Mouse (Mus musculus) layer of hippocampus, postnatal 25 days (tissue): ENCODE data around the gene Srl. TPM values are rescaled to one million over a fixed set of nuclear protein-coding genes. Genes with fewer than 3 reads are reported as not detected.
"Not testable (repeated sequence)": the region's sequence is repeated elsewhere in the genome, so short reads cannot be mapped to it uniquely, and the experiment has no call there.

ENCODE experiments used
- DNase-seq, 2 experiments: peaks; one replicate each; pipeline ENCODE4 v3.0.0; 2022; ENCODE audit warnings: mixed read lengths in 2 of 2, low spot score in 1 of 2; ENCODE audit errors: extremely low spot score in 1 of 2
- total RNA-seq, 2 experiments: library from RNA; stranded (reverse); gene quantifications; 2 replicates each; pipeline ENCODE4 v1.2.3; 2021

Gene Srl
- total RNA-seq, result 10 to 100 TPM; 13.9 to 16.7 TPM

DNA sequence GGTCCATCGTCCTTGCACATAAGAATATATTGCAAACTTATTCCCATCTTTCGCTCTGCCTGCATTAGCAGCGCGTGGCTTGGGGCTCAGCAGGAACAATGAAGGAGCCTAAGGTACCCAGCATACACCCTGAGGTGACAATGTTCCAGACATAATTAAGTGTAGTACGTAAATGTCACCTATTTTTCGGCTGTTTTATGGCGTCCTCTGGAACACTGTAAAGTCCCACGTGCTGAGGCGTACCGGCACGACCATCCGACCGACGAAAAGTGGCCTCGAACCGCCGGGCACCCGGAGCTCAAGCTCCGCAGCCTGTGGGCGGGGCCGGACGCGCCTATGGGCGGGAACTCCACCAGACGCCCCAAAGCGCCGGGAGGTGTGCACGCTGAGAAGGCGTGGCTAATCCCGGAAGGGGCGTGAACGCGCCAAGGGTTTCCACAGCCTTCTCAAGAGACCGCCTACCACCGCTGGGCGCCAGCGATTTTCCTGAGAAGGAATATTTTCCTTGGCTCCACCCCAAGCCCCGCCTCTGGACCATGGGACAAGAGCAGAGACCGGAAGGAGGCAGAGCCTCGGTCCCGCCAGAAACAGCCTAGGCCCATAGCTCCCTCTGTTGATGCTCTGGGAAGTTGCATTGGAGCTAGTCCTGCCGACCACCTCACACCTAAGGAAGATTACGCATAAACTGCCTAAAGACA is at the start of gene Srl:
Gene Srl (minus strand): TSS at position 316 of the 698 bp plus-strand sequence.
- peak; percentile 95 to 97 for DNase-seq

DNA sequence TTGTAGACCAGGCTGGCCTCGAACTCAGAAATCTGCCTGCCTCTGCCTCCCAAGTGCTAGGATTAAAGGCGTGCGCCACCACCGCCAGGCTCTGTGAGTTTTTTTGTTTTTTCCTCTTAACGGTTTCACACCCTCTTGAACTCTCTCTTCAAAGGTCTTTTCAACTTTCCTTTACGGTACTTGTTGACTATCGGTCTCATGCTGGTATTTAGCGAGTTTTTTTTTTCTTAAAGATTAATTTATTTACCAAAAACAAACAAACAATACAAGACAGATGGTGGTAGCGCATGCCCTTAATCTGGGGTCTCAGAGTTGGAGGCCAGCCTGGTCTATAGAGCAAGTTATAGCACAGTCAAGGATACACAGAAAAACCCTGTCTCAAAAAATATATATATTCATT is 48.6 kb upstream of the Srl start:
- no peak for DNase-seq

DNA sequence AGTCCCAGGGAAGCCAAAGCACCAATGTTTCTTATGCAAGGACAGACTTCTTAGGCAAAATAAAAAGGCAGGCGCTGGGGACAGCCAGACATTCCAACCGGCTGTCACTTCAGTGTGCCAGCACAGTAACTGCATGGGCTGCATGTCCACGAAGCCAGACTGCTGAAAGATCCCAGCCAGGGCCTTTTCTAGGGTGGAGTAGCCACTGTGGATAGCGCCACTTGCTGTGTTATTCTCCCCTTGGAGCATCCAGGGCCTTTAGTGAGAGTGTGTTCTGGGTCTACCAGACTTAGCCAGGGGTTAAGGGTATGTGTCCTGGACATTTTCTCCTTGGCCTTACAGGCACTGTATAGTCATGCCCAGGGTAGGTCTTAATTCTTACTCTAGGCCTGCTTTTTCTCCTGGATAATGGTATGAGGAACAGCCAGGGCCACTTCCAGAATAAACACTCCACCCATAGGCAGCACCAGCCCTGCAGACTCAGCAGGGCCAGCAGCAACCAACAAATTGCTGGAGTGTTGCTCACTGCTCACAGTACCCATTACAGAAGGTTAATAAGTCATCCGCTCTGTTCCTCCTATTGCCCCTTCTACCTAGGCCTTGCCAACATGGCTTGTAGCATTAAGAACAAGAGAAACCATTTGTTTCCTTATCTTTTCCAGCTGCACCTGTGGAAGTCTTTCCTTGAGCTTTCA is 46.0 kb upstream of the Srl start:
- no peak for DNase-seq

DNA sequence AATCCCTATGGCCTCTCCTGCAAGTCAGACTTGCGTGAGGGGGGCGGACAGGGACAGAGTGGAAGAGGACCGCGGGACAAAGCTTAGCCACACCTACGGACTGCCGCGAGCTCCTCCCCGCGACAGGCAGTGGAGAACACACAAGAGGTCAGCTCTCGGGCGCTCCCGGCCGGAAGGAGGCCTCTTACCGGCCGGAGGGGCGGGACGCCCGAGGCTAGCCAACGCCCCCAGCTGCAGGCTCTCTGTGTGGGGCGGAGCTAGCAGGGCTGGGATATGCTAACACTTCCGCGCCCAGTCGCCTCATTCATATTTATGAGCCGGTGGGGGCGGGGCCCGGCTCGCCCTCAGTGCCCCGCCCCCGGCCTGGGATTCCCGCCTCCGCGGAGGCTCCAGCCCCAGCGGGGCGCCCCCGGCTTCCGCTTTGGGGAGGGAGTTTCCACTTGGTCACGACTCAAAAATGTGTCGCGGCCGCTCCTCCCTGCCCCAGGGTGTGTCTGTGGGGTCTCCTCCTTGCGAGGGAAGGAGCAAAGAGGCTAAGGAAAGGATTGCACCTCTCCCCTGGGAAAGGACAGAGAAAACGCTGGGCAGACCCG is 45.0 kb upstream of the Srl start:
- DNase-seq, result peak; percentile 68 to 73

- no peak for DNase-seq
These were observed 44.3 kb upstream of the Srl start for GRCm38 (mm10) chr16:4585642-4586530.

- DNase-seq, result no peak
These were observed 42.8 kb upstream of the Srl start for GRCm38 (mm10) chr16:4584438-4584837.

- DNase-seq, result no peak
These were observed 42.2 kb upstream of the Srl start for GRCm38 (mm10) chr16:4583807-4584206.

- not testable (repeated sequence) for DNase-seq
These were observed 39.6 kb upstream of the Srl start for GRCm38 (mm10) chr16:4581179-4581578.

DNA sequence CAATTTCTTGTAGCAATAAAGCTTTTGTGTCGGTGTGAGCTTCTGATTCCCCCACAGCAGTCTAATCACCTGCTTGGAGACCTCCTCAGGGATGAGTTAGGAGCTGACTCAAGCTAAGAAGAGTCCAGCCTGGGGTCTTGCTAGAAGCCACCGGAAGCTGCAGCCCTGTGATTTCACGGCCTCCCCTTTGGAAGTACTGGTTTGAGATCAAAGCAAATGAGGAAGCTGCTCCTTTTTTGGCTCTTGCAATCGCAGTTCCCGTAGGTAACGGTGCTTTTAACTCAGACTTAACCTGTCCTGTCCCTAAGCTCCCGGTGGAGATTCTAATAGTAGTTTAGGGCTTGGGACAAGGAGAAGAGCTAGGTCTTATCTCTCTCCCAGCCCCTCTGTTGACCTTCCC is 37.0 kb upstream of the Srl start:
- no peak for DNase-seq

- DNase-seq, result no peak
These were observed 35.3 kb upstream of the Srl start for GRCm38 (mm10) chr16:4576873-4577272.

- no peak for DNase-seq
These were observed 34.4 kb upstream of the Srl start for GRCm38 (mm10) chr16:4576038-4576437.

DNA sequence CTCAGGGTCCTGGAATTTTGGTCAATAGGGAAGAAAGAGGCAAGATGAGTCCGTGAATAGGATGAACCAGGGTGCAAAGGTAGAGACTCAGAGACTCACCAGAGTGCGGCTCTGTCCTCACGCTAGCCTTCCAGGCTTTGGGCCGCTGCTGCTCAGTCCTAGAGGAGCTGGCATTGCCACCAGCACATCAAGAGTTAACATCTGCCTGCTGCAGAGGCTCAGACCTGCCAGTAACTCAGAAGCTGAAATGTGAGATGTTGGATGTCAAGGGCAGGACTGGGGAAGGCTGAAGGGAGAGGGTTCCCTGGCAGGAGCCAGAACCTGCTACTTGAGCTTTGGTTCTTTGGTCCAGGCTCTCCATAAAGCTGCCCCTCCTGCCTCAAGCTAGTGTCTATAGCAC is 29.1 kb upstream of the Srl start:
- no peak for DNase-seq

DNA sequence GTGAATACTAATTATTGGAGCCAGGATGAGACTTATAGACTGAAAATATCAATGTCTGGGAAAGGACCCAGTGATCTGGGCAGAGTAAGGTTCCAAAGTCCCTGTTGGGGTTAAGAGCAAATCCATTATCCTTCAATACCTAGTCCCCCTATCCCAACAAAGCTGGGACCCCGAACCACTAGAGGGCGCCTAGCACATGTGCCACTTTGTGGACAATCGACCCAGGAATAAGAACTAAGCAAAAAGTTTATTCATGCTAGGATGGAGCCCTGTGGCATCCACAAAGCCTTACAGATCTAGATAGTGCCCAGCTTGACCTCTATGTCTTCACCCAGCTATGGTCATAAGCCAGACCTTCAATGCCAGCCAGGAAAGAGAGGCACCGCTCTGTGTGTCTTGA is 26.3 kb upstream of the Srl start:
- peak; percentile 65 to 88 for DNase-seq

- peak; percentile 23 to 64 for DNase-seq
These were observed 18.7 kb upstream of the Srl start for GRCm38 (mm10) chr16:4560145-4560952.

DNA sequence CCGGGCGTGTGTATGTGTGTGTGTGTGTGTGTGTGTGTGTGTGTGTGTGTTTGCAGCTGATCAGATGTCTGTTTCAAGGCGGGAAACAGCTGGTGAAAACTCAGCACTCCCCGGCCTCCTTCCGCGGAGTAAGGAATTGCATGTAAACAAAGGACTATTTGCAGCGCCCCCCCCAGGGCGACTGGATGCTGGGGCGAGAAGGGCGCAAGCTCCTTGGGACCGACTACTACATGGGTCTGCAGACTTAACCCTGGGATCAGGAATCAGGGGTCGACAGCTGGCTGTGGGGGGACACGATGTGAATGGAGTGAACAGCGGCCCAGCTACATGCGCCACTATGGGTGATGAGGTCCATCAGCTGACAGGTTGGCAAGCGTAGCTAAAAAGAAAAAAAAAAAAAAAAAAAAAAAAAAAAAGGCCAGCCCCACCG is 18.1 kb upstream of the Srl start, which contains the start of gene Tfap4:
Gene Tfap4 (minus strand): TSS at position 140 of the 430 bp plus-strand sequence.
- DNase-seq, result peak; percentile 68 to 83

DNA sequence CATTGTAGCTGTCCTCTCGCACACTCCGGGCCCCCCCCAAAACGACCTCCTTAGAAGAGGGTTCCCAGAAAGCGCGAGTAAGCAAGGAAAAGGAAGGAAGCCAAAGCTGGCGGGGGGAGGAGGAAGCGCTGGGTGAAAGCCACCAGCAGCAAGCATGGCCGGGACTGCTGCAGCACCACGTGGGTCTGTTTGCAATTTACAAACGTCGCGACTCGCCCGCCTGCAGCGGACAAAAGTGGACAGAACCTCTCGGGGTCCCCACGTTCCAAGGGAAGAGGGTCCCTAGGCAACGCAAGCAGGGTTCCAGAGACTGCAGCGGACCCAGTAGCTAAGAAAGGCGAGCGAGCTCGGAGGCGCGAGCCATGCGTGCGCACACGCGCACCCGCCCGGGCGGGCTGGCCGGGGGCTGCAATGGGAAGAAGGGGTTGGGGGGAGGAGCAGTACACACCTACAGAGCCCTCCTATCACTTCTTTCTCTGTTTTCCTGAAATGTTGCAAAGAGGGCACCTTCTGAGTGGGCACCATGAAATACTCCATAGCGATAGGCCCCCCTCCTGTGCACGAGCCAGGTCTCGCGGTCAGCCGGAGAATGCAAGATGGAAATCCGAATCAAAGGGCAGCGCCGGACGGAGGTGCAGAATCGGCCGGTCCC is 17.5 kb upstream of the Srl start:
- DNase-seq, result peak; percentile 51 to 56

DNA sequence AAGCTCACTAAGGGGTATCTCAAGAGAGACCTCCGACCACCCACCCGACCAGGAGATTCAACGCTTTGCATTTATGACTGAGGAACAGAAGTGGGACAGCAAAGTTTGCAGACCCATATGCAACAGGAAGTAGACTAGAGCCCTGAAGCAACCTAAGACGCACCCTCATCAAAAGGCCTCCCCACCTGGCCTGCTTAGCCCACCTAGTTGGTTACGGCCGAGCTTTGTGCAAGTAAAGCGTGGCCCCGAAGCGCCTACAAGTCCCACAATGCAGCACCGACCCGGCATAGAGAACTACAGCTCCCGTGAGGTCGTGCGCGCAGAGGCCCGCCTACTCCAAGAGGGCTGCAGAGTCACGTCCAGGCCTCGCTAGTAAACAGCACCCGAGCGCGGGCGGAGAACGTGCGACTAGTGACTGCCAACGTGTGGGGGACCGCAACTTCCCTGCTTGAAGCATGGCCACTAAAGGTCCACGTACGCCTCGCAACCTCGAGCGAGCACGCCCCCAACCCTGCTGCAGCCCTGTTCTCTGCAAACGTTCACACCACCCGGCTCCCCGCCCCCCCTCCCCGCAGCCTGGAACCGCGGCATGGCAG is 16.9 kb upstream of the Srl start:
- DNase-seq, result peak; percentile 76 to 83

DNA sequence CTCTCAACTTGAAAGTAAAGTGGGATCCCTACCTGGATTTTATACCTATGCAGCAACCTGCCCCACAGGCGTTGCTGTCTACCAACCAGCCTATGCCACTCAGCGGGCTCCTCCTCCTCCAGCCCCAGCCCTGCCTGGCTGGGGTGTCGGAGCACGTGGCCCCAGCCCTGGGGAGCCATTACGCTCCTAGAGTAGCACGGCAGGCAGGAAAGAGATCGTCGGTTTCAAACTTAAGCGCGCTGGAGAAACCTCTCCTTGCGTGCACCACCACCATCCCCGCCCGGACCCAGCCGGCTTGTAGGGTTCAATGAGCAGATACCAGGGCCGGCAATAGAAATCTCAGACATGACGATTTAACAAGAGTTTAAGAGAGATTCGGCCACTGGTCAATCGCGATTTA is 16.3 kb upstream of the Srl start:
- peak; percentile 35 to 44 for DNase-seq

DNA sequence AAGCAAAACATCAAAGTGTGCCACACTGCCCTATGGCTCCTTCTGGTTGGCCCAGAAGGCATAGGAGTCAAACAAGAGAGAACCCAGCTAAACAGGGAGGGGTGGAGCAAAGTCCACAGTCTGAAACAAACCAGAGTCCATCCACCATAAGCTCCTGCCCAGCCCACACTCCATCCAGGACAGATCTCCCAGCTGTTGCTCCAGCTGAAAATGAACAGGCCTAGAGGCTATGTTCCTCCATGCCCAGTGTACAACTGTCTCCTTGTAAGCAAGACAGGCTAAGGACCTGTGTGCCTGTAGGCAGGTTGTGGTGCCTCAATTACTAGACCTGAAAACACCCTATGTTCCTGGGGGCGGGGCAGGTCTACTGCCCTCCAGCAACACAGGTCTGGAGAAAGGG is 15.5 kb upstream of the Srl start:
- no peak for DNase-seq
